Mouse (Mus musculus) bone marrow macrophage, adult 2 months (primary cell): ENCODE results near the gene Slc25a36.

Experiments used
- CTCF ChIP-seq: IDR thresholded peaks from 2 replicates; pipeline ENCODE4 v1.5.1; 2012; ENCODE audit warnings: low read depth, mild to moderate bottlenecking, low read length, moderate library complexity
- POLR2A ChIP-seq: IDR thresholded peaks from 2 replicates; pipeline ENCODE4 v1.6.1; 2012; ENCODE audit warnings: mild to moderate bottlenecking, low read depth, low read length, borderline replicate concordance

DNA sequence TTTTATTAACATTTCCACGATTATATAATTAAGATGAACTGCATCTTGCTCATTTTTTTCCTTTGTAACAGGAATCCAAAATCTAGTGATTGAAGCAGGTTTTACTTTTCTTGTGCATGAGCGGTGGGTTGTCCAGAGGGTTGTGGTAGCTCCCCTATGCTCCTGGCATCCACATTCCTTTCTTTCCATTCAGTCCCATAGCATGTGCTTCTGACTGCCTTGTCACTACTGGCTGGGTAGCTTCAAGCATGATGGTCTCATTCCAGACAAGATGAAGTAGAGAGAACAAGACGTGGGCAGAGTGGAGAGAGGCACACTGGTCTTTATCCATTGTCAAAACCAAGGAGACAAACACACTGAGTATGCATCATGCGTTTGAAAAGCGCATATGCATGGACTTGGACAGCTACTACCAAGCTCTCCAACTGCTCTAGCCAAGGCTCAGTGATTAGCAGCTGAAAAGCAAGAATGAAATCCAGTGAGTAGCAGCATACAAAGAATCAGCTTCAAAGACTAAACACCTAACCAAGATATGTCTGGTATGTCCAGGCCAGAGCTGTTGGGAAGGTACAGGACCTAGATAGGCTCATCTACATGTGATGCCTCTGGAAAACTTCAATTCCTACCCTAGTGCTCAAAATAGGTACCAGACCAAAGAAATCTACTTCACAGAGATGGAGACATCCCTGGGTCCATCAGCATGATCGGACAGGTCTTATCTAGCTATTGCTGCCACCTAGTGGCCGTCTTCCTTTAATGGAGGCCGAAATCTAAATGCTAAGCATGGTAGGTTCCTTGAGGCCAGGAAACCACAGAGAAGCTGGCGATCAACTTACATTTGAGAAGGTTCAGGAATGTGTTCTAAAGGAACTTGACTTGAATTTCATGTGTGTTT lies 42.5 kb downstream of the Slc25a36 start:
- TF ChIP-seq CTCF (no peak), POLR2A (no peak)
